ENCODE assay signal across 9 mouse cellular contexts in the genomic region with DNA sequence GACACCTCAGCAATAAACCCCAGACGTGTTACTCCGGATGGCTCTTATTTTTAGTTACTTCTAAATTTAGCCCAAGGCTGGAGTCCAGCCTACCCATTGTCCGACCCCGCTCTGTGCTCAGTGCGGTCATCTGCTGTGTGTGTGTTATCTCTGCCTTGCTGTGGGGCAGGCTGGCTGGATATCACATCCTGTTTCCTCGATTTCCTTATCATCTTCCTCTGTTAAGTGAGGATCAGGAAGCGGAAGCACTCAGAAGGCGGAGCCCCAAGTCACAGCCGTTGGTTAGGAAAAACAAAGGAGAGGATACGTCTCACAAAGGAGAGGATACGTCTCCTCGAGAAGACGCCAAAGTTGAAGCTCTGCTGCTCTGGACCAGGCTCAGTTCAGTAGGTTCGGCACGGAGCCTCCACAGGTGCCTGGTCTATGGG.
DNase-seq lines count a peak whose midpoint lies in the region; ATAC-seq lines count a peak whose summit lies in the region.
"Had no signal": no experiment of that assay in that cellular context is flagged by ENCODE, and none has a peak within 500 bp of the region (broad histone marks: within the 10 kb centered on the region; RNA-seq: fewer than 3 reads in every experiment).

No protein-coding gene starts in this region.

- peak; percentile 37 to 63 for DNase-seq in adrenal gland, adult (ENCODE audit: inconsistent age in 2 of 2, low spot score in 1 of 2)
- DNase-seq in adrenal gland, postnatal 25 days: no peak
- peak; percentile 62 for DNase-seq in kidney, adult 11 months
- no peak for DNase-seq in cerebellum, postnatal 4 days (ENCODE audit: low spot score in 2 of 2)

- H3K9me3 ChIP-seq in liver, embryonic 15.5 days (replicated peaks): no peaks in the 10 kb centered on the region
- H3K9me3 ChIP-seq: embryonic facial prominence, embryonic 13.5 days had no signal

- H3K9ac ChIP-seq in liver, embryonic 15.5 days: no peak overlapping the region
- H3K9ac ChIP-seq: embryonic facial prominence, embryonic 13.5 days had no signal

- no peaks in the 10 kb centered on the region; the same call in 1 of the 2 replicates for H3K4me1 ChIP-seq in brown adipose tissue, adult 24 weeks (ENCODE audit: control insufficient read depth, insufficient read depth, insufficient read length, low read length)
- peaks cover 7% of the 10 kb centered on the region; the same call in 1 of the 2 replicates for H3K4me1 ChIP-seq in liver, embryonic 15.5 days (replicated peaks)

- no peaks in the 10 kb centered on the region for H3K27me3 ChIP-seq in liver, embryonic 15.5 days
- H3K27me3 ChIP-seq: embryonic facial prominence, embryonic 13.5 days had no signal

- no peaks in the 10 kb centered on the region for H3K36me3 ChIP-seq in liver, embryonic 15.5 days (replicated peaks)

- H3K27ac ChIP-seq in brown adipose tissue, adult 24 weeks (replicated peaks; ENCODE audit: low read depth, low read length): 0 out of 2 replicates have a peak overlapping the region, but pooled peaks have one; percentile 35
- no peak overlapping the region for H3K27ac ChIP-seq in liver, embryonic 15.5 days (replicated peaks)
- H3K27ac ChIP-seq: embryonic facial prominence, embryonic 13.5 days had no signal

- ATAC-seq in liver, embryonic 15.5 days (ENCODE audit: insufficient read depth): peak; percentile 51
- no peak for ATAC-seq in erythroid progenitor cell, adult 5-6 weeks (replicated peaks; ENCODE audit: low FRiP score, poor library complexity, severe bottlenecking)
- no peak for ATAC-seq in activated CD4-positive, CD25-positive, alpha-beta regulatory T cell, adult 4 months

- peak overlapping the region; percentile 40 for H3K4me2 ChIP-seq in liver, embryonic 15.5 days
- H3K4me2 ChIP-seq: embryonic facial prominence, embryonic 13.5 days had no signal

- H3K4me3 ChIP-seq in brown adipose tissue, adult 24 weeks (ENCODE audit: insufficient read depth, low read depth, low read length): peak overlapping the region; percentile 9; the same call in 1 of the 2 replicates
- H3K4me3 ChIP-seq in liver, embryonic 15.5 days (replicated peaks): no peak overlapping the region
- H3K4me3 ChIP-seq: embryonic facial prominence, embryonic 13.5 days had no signal

- WGBS in liver, embryonic 15.5 days (ENCODE audit: insufficient replicate concordance): 18% methylated on average over 15 of the region's 15 CpGs

Comparison
In these comparisons a context has a peak if more than half of its experiments do, and no peak if none do; other contexts are left out.
1. DNase-seq: peak in adrenal gland, adult (2 of 2) and kidney, adult 11 months (single experiment); none in adrenal gland, postnatal 25 days (single experiment) and cerebellum, postnatal 4 days (0 of 2).